Mouse (Mus musculus) testis, adult 10 weeks (tissue): Measurements from ENCODE around the gene Olfr1447. TPM values are rescaled to one million over a fixed set of nuclear protein-coding genes. Genes with fewer than 3 reads are reported as not detected.

Source experiments
- polyA plus RNA-seq: library from polyadenylated mRNA; stranded (reverse); fragments of 350-450 nt; fragmentation: Illumina TruSeq; extraction: RNeasy Lipid Tissue Mini Kit (QIAGEN cat#74804); gene quantifications from one replicate; pipeline ENCODE4 v1.2.3, GENCODE M21; 2014; ENCODE audit warnings: low read depth, low replicate concordance

The Olfr1447 gene
- not detected for polyA plus RNA-seq

DNA sequence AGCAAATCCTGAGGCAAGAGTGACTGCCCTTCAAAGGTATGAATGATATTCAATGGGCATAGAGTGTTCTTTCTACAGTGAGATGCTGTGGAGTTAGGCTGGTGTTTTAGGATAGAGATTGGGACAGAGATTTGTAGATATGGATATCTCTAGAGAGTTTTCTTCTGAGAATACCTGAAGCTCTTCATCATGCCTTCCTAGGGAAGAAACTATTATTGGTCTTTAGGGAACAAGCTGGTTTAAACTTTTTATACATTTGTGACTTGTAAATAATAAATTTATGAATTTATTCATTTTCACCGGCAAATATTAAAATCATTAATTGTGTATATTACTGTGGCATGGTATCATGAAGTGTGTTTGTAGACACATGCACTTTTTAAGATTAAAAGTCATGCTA lies at the start of gene Olfr1447:
Gene Olfr1447, minus strand, starts transcription at position 101 of the 400 bp plus-strand sequence.

DNA sequence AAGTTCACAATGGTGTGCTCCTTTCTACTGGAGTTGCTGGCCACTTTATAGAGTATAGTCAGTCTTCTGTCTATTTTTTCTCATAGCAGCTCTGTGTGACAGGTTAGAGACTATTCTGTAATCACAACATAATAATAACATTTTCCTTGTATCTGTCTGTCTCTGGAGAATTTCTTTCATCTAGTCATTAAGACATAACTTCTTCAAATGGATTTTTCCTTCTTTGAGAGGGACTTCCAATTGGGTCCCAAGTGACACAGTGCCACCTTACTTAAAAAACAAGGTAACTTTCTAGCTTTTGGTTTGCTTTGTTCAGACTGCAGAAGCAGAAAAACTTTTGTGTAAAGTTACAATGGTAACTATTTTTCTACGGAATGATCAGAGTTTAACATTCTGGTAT lies 46.4 kb upstream of the Olfr1447 start, which contains the start of gene Olfr1450:
Gene Olfr1450, plus strand, starts transcription at position 301 of the 400 bp plus-strand sequence.

DNA sequence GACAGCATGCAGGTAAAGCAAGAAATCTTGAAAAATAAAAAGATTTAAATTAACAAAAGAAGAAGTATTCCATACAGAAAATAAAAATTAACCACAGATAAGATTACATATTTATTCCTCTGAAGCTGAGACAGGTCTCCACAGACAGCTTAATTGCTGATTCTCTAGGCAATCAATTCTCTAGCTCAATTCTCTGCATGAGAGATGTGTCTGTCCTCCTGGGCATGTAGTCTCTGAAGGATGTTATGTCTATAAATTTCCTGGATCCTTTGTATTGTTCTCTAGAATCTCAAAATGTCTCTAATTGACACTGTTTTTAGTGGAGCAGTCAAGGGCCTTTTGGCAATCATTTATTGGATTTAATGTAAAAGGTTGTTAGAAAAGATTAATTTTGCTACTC lies 27.0 kb upstream of the Olfr1447 start, which contains the start of gene Olfr1449:
Gene Olfr1449, plus strand, starts transcription at position 301 of the 400 bp plus-strand sequence.

DNA sequence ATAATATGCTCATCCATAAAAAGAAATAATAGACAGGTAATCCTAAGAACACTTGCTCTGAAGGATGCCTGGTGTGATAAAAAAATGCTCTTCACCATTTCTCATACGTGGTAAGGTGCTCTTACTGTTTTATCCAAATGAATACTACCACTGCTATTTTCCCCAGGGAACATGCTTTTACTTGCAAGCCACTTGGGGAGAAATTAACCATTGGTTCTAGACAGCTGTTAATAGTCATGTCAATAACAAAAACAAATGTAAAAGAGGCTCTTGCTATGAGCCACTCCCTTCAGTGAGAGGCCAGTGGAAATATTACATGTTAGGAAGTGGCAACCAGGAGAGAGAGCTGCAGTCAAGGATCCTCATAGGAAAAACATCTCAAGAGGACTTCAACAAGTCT lies 20.8 kb upstream of the Olfr1447 start, which contains the start of gene Olfr1448:
Gene Olfr1448, minus strand, starts transcription at position 101 of the 400 bp plus-strand sequence.

DNA sequence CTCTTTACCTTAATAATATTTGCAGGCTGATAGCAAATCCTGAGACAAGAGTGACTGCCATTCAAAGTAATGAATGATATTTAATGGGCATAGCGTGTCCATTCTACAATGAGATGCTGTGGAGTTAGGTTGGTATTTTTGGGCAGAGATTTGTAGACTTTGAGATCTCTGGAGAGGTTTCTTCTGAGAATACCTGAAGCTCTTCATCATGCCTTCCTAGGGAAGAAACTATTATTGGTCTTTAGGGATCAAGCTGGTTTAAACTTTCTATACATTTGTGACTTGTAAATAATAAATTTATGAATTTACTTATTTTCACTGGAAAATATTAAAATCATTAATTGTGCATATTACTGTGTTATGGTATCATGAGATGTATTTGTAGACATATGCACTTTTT lies 10.1 kb downstream of the Olfr1447 start, which contains the start of gene Olfr1446:
Gene Olfr1446, minus strand, starts transcription at position 101 of the 400 bp plus-strand sequence.

DNA sequence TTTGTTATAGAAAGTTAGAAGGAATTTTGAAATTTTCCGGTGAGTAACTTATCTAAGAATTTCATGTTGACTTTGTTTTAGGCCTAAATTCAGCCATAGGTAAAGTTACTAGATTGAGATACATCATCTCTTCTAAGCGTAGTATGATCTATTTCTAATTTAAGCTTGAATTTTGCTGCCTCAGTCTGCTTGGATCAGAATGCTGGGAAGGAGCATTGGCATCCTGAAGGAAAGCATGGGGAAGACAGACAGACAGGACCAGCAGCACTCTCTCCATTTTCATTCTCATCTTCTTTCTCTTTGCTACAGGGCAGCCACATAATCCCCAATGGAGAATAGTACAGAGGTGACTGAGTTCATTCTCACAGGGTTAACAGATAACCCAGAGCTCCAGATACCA lies 20.0 kb downstream of the Olfr1447 start, which contains the start of gene Olfr1445:
Gene Olfr1445, plus strand, starts transcription at position 301 of the 400 bp plus-strand sequence.

DNA sequence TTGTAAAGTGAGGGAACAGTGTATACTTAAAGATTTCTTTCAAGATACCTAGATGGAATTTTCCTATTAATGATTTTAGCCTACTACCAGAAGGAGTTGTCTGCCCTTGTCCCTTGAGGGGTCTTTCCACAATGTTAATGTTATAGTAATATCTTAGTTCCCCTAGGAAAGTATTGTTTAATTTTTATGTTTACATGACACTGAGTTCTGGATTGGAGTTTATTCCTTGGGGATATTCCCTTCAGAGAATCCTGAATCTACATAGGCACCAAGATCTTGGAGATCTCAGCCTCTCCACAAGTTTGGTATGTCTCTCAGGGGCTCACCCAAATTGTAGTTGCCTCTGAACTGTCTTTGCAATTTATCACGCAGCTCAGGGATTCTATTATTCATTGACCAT lies 46.6 kb downstream of the Olfr1447 start, which contains the start of gene Olfr1444:
Gene Olfr1444, plus strand, starts transcription at position 301 of the 400 bp plus-strand sequence.

Other genes starting within 250 kb of the Olfr1447 start
- gene Olfr1442, start 233.3 kb downstream of the Olfr1447 start, polyA plus RNA-seq, result not detected
- gene Olfr1443, start 225.6 kb downstream of the Olfr1447 start, polyA plus RNA-seq, result not detected
- 0.17 TPM for gene Keg1, start 208.0 kb downstream of the Olfr1447 start, polyA plus RNA-seq
- gene Cntf, start 138.1 kb downstream of the Olfr1447 start, polyA plus RNA-seq, result 4.7 TPM
- 230 TPM for gene Zfp91, start 107.6 kb downstream of the Olfr1447 start, polyA plus RNA-seq
- gene Lpxn, start 107.5 kb downstream of the Olfr1447 start, polyA plus RNA-seq, result 24.7 TPM
- gene Gm5244, start 57.1 kb downstream of the Olfr1447 start, polyA plus RNA-seq, result not detected
- gene Olfr1444, start 46.5 kb downstream of the Olfr1447 start, polyA plus RNA-seq, result 1.5 TPM
- gene Olfr1445, start 19.9 kb downstream of the Olfr1447 start, polyA plus RNA-seq, result 1.5 TPM
- not detected for gene Olfr1446, start 10.2 kb downstream of the Olfr1447 start, polyA plus RNA-seq
- not detected for gene Olfr1448, start 20.7 kb upstream of the Olfr1447 start, polyA plus RNA-seq
- gene Olfr1449, start 27.1 kb upstream of the Olfr1447 start, polyA plus RNA-seq, result not detected
- gene Olfr1450, start 46.5 kb upstream of the Olfr1447 start, polyA plus RNA-seq, result not detected
- gene Olfr1451, start 91.3 kb upstream of the Olfr1447 start, polyA plus RNA-seq, result not detected
- not detected for gene Olfr1453, start 124.6 kb upstream of the Olfr1447 start, polyA plus RNA-seq
- gene Olfr1454, start 156.9 kb upstream of the Olfr1447 start, polyA plus RNA-seq, result not detected
- not detected for gene Olfr1457, start 194.1 kb upstream of the Olfr1447 start, polyA plus RNA-seq
- not detected for gene Olfr1458, start 203.0 kb upstream of the Olfr1447 start, polyA plus RNA-seq
- gene Olfr1459, start 245.8 kb upstream of the Olfr1447 start, polyA plus RNA-seq, result 0.04 TPM